Mouse (Mus musculus): ENCODE measurements around the gene Ermn. TPM values are rescaled to one million over a fixed set of nuclear protein-coding genes. Genes with fewer than 3 reads are reported as not detected.
A peak's percentile ranks its signal among the peaks of the same experiment; 100 is the strongest.

The Ermn gene
- total RNA-seq (2014; rRNA removed) (0.85 and 1.1 TPM in 2 replicates), polyA plus RNA-seq (2015; fragmentation: Nextera tagmentation; extraction: Ambion mirVana) (0.70 and 0.84 TPM in 2 replicates)

- TF ChIP-seq CTCF (IDR thresholded peaks at IDR 0.05; ENCODE audit: low read depth) = no peak
- ATAC-seq (peak; percentile 90), DNase-seq (peak; percentile 42)
- Histone ChIP-seq H3K27me3 (ENCODE audit: insufficient read depth, low read length) (no peaks in the 10 kb centered on the region), H3K4me2 (ENCODE audit: low read depth) (no peak within 1 kb of the TSS), H3K9me3 (ENCODE audit: low read length) (no peaks in the 10 kb centered on the region), H3K27ac (ENCODE audit: low read depth, low read length) (no peak within 1 kb of the TSS), H3K9ac (no peak within 1 kb of the TSS), H3K4me1 (ENCODE audit: insufficient read depth) (no peaks in the 10 kb centered on the region), H3K4me3 (ENCODE audit: low read depth, low read length) (no peak within 1 kb of the TSS), H3K36me3 (ENCODE audit: insufficient read depth) (no peaks in the 10 kb centered on the region)
- 5% methylated on average over 7 of the region's 7 CpGs for WGBS
Measured at GRCm38 (mm10) chr2:58052821-58053581, at the start of gene Ermn. TSS of gene Ermn (minus strand) at chr2:58052864.

- TF ChIP-seq CTCF (IDR thresholded peaks at IDR 0.05; ENCODE audit: low read depth) = no peak
- Histone ChIP-seq H3K4me1 (ENCODE audit: insufficient read depth) (no peaks in the 10 kb centered on the region), H3K27me3 (ENCODE audit: insufficient read depth, low read length) (no peaks in the 10 kb centered on the region), H3K4me3 (ENCODE audit: low read depth, low read length) (no peak overlapping the region), H3K36me3 (ENCODE audit: insufficient read depth) (no peaks in the 10 kb centered on the region), H3K4me2 (ENCODE audit: low read depth) (no peak overlapping the region), H3K9me3 (ENCODE audit: low read length) (no peaks in the 10 kb centered on the region), H3K27ac (ENCODE audit: low read depth, low read length) (no peak overlapping the region), H3K9ac (no peak overlapping the region)
- DNase-seq = no peak
- peak; percentile 42; the same call in 1 of the 2 replicates for ATAC-seq
- 11% methylated on average over 1 of the region's 1 CpGs for WGBS
Measured at GRCm38 (mm10) chr2:58094818-58095217, 42.2 kb upstream of the Ermn start.

- no peak overlapping the region for H3K27ac ChIP-seq (ENCODE audit: low read depth, low read length)
- no peak for TF ChIP-seq CTCF (IDR thresholded peaks at IDR 0.05; ENCODE audit: low read depth)
- no peaks in the 10 kb centered on the region for H3K4me1 ChIP-seq (ENCODE audit: insufficient read depth)
- no peaks in the 10 kb centered on the region for H3K9me3 ChIP-seq (ENCODE audit: low read length)
- H3K36me3 ChIP-seq (ENCODE audit: insufficient read depth) = no peaks in the 10 kb centered on the region
- ATAC-seq (no peak), DNase-seq (no peak)
- H3K4me2 ChIP-seq (ENCODE audit: low read depth) = no peak overlapping the region
- WGBS = 88% methylated on average over 1 of the region's 1 CpGs
- no peak overlapping the region for H3K4me3 ChIP-seq (ENCODE audit: low read depth, low read length)
- no peaks in the 10 kb centered on the region for H3K27me3 ChIP-seq (ENCODE audit: insufficient read depth, low read length)
- no peak overlapping the region for H3K9ac ChIP-seq
Measured at GRCm38 (mm10) chr2:58086420-58086819, 33.8 kb upstream of the Ermn start.

GRCm38 (mm10) chr2:58079849-58080248 is 27.2 kb upstream of the Ermn start:
- 73% methylated on average over 1 of the region's 1 CpGs for WGBS

GRCm38 (mm10) chr2:58055383-58055782 is 2.7 kb upstream of the Ermn start:
- no peaks in the 10 kb centered on the region for H3K9me3 ChIP-seq (ENCODE audit: low read length)
- DNase-seq (peak; percentile 57), ATAC-seq (peak; percentile 58)
- H3K9ac ChIP-seq = no peak overlapping the region
- H3K36me3 ChIP-seq (ENCODE audit: insufficient read depth) = no peaks in the 10 kb centered on the region
- TF ChIP-seq CTCF (IDR thresholded peaks at IDR 0.05; ENCODE audit: low read depth) = peak; percentile 76
- H3K4me3 ChIP-seq (ENCODE audit: low read depth, low read length) = no peak overlapping the region
- H3K4me1 ChIP-seq (ENCODE audit: insufficient read depth) = no peaks in the 10 kb centered on the region
- no peak overlapping the region for H3K4me2 ChIP-seq (ENCODE audit: low read depth)
- H3K27ac ChIP-seq (ENCODE audit: low read depth, low read length) = no peak overlapping the region
- no peaks in the 10 kb centered on the region for H3K27me3 ChIP-seq (ENCODE audit: insufficient read depth, low read length)

More at GRCm38 (mm10) chr2:58079849-58080248, 27.2 kb upstream of the Ermn start:
- no peaks in the 10 kb centered on the region for H3K27me3 ChIP-seq (ENCODE audit: insufficient read depth, low read length)
- no peaks in the 10 kb centered on the region for H3K4me1 ChIP-seq (ENCODE audit: insufficient read depth)
- H3K4me2 ChIP-seq (ENCODE audit: low read depth) = no peak overlapping the region
- no peak for TF ChIP-seq CTCF (IDR thresholded peaks at IDR 0.05; ENCODE audit: low read depth)
- no peaks in the 10 kb centered on the region for H3K9me3 ChIP-seq (ENCODE audit: low read length)
- no peaks in the 10 kb centered on the region for H3K36me3 ChIP-seq (ENCODE audit: insufficient read depth)
- H3K4me3 ChIP-seq (ENCODE audit: low read depth, low read length) = no peak overlapping the region
- no peak overlapping the region for H3K9ac ChIP-seq
- no peak for ATAC-seq
- H3K27ac ChIP-seq (ENCODE audit: low read depth, low read length) = no peak overlapping the region
- DNase-seq = no peak

- peak; percentile 54 for DNase-seq
- Histone ChIP-seq H3K27ac (ENCODE audit: low read depth, low read length) (no peak overlapping the region), H3K27me3 (ENCODE audit: insufficient read depth, low read length) (no peaks in the 10 kb centered on the region), H3K36me3 (ENCODE audit: insufficient read depth) (no peaks in the 10 kb centered on the region), H3K4me2 (ENCODE audit: low read depth) (no peak overlapping the region), H3K4me3 (ENCODE audit: low read depth, low read length) (no peak overlapping the region), H3K4me1 (ENCODE audit: insufficient read depth) (no peaks in the 10 kb centered on the region), H3K9ac (no peak overlapping the region), H3K9me3 (ENCODE audit: low read length) (no peaks in the 10 kb centered on the region)
- peak; percentile 84 for ATAC-seq
- WGBS = 53% methylated on average over 7 of the region's 7 CpGs
- no peak for TF ChIP-seq CTCF (IDR thresholded peaks at IDR 0.05; ENCODE audit: low read depth)
Measured at GRCm38 (mm10) chr2:58041867-58042266, 10.8 kb downstream of the Ermn start.

GRCm38 (mm10) chr2:58036926-58037325 is 15.7 kb downstream of the Ermn start:
- Histone ChIP-seq H3K4me3 (ENCODE audit: low read depth, low read length) (no peak overlapping the region), H3K27ac (ENCODE audit: low read depth, low read length) (no peak overlapping the region), H3K27me3 (ENCODE audit: insufficient read depth, low read length) (no peaks in the 10 kb centered on the region), H3K4me1 (ENCODE audit: insufficient read depth) (no peaks in the 10 kb centered on the region), H3K4me2 (ENCODE audit: low read depth) (no peak overlapping the region), H3K9me3 (ENCODE audit: low read length) (no peaks in the 10 kb centered on the region), H3K36me3 (ENCODE audit: insufficient read depth) (no peaks in the 10 kb centered on the region), H3K9ac (no peak overlapping the region)
- ATAC-seq (no peak), DNase-seq (no peak)
- WGBS = 94% methylated on average over 2 of the region's 2 CpGs
- no peak for TF ChIP-seq CTCF (IDR thresholded peaks at IDR 0.05; ENCODE audit: low read depth)

Data from forebrain, postnatal 0 days (tissue).